Mouse (Mus musculus) gastrocnemius, postnatal 25 days (tissue): ENCODE measurements around the gene Gm10570. TPM values are rescaled to one million over a fixed set of nuclear protein-coding genes. Genes with fewer than 3 reads are reported as not detected.

Source experiments
- DNase-seq: peaks from one replicate; pipeline ENCODE4 v3.0.0; 2022
- total RNA-seq, 2 experiments: library from RNA; stranded (reverse); gene quantifications; 1 replicate in 1 of 2; 2 replicates in 1 of 2; pipeline ENCODE4 v1.2.3; 2021

Gene Gm10570
- total RNA-seq, 2 experiments from 2014 or later, result not detected

GRCm38 (mm10) chr4:130306796-130307630 is 1.5 kb downstream of the Gm10570 start:
- peak; percentile 80 for DNase-seq

- no peak for DNase-seq
Measured at GRCm38 (mm10) chr4:130304746-130305145, 3.7 kb downstream of the Gm10570 start.

- no peak for DNase-seq
Measured at GRCm38 (mm10) chr4:130302285-130302870, 6.1 kb downstream of the Gm10570 start.

DNA sequence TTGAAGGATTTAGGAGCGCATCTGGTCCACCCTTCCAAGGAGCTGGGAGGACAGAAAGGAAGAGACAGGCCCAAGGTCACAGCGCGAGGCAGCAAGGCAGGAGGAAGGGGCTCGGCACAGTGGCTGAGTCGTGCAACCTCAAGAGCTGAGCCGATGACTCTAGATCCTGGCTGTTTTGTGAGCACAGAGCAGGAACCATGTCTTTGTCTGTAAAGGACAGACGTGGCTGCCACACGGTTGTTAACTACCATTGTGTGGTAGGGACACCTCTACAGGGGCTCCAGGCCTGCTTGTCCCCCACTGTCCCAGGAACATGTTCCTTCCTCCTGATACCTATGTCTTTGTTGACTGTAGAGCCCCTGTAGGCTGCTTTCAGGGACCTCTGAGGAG is 8.8 kb downstream of the Gm10570 start:
- DNase-seq, result no peak

GRCm38 (mm10) chr4:130298877-130299628 is 9.4 kb downstream of the Gm10570 start:
- DNase-seq, result peak; percentile 88

DNA sequence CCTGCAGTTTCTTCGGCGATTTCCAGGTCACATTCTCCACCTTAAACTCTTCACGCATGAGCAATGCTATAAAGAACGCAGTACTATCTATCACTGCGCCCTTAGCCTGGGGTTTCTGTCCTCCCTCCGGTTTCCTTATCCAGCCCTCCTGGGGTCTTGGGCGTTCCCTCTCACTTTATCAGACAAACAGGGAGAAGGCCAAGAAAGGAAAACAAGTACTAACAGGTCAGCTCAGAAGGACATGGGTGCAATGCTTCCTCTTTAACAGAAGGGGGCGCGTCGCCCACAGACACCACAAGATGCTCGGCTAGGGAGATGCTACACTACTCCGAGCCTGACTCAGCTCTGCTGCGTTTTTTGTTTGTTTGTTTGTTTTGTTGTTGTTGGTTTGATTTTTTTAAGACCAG is 11.3 kb downstream of the Gm10570 start:
- DNase-seq, result no peak

DNA sequence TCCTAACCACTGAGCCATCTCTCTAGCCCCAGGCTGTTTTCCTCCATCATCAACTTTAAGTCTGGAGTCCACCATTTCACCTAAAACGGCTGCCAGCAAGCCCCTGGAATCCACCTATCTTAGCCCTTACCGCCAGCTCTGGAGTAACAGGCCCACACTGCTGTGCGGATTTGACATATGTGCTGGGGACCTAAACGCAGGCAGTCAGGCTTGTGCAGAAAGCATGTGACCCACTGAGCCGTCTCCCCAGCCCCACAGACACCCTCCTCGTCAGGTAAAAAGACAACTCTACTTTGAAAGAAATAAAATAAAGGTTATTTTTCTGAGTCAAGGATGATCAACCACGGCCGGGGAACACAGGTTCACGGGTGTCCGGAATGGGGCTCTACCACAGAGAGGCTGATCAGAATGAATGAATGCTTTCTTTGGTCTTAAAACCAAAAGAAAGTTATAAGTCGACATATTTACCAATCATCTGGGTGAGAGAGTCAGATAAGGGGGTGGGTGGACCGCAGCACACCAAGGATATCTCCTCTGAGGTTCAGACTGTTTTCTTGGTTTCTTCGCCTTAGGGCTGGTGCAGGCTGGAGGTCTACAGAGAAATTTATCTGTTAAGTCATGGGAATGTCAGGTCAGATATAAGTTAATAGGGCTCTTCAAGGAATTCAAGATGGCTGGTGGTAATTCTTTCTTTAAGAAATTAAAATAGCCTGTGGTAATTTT is 12.1 kb downstream of the Gm10570 start:
- no peak for DNase-seq

- no peak for DNase-seq
Measured at GRCm38 (mm10) chr4:130295047-130295745, 13.3 kb downstream of the Gm10570 start.

GRCm38 (mm10) chr4:130294513-130294912 is 14.0 kb downstream of the Gm10570 start:
- no peak for DNase-seq

GRCm38 (mm10) chr4:130292271-130292670 is 16.2 kb downstream of the Gm10570 start:
- no peak for DNase-seq

- no peak for DNase-seq
Measured at GRCm38 (mm10) chr4:130289824-130290223, 18.6 kb downstream of the Gm10570 start.

- DNase-seq, result peak; percentile 44
Measured at GRCm38 (mm10) chr4:130286531-130286930, 21.9 kb downstream of the Gm10570 start.

GRCm38 (mm10) chr4:130283826-130284225 is 24.6 kb downstream of the Gm10570 start:
- DNase-seq, result no peak

GRCm38 (mm10) chr4:130282856-130283255 is 25.6 kb downstream of the Gm10570 start:
- no peak for DNase-seq

DNA sequence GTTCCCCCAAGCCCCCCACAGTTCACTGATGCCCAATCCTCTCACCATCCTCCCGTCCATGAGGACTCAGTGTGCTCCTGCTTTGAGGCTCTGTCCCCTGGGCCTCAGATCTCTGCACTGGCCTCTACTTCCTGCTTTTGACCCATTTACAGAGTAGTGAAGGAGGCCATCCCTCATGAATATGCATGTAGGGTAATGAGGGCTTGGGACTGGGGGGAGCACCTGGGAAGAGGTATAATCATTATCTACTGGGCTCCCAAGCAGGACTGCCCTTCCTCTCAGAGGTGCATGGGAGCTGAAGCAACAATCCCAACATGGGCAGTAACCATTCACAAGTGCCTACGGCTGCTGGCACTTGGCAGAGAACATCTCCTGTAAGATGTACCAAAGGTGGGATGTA is 29.4 kb downstream of the Gm10570 start, which contains the start of gene Serinc2:
Serinc2 (minus strand) TSS at position 101 of the 400 bp plus-strand sequence.
- DNase-seq, result no peak

DNA sequence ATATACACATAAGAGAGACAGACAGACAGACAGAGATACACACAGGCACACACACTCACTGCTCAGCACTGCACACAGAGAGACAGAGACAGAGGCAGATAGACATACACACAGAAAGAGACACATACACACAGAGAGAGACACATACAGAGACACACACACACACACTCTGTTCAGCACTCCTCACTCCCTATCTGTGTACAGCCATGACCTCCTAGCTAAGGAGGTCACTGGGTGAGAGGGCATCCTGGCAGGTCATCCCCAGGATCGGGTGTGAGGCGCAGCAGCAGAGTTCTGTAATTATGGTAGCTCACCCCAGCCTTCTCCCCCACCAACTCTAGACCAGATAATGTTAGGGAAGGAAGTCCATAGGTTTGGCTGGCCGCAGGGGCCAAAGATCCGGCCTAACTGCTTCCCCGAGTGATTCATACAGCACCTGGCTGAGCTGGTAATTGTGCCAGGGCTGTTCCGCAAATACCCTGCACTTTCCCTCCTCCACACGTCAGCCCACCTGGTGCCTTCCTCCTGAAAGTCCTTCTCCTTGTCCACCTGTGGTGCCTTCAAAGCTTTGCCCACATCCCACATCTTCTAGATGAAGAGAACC is 31.8 kb downstream of the Gm10570 start:
- DNase-seq, result no peak

- no peak for DNase-seq
Measured at GRCm38 (mm10) chr4:130275823-130276105, 32.7 kb downstream of the Gm10570 start.

DNA sequence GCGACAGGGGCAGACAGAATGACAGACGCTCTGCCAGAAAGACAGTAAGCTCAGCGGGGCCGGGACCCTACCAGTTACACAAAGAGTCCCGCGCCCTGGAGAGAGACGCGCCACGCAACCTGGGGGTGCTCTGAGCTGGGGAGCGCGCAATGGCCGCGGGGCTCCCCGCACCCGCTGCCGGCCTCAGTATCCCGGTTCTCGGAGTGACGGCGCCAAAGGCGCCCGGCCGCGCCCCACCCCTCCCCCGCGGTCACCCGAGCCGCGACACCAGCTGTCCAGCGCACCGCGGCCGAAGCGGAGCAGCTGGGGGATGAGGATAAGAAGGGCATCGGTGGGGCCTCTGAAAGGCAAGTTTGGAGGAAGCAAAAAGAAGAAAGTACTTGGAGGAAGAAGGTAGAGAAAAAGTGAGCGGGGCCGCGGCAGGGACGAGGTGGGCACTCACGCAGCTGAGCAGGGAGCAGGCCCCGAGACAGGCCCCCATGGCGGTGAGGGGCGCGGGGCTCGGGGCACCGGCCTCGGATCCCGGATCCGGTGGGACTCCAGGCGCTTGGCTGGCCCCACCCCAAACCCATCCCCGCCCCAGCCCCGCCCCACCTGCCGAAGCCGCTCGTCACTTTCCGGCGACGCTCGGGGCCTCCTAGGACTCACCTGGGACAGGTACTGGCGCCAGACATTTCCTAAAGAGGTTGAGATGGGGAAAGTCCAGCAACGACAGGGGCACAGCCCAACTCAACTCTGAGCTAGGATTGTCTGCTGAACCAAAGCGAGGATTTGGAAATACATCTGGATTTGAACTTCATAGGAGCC is 33.3 kb downstream of the Gm10570 start:
- peak; percentile 52 for DNase-seq

- DNase-seq, result no peak
Measured at GRCm38 (mm10) chr4:130274346-130275015, 34.0 kb downstream of the Gm10570 start.
